In the genomic region with DNA sequence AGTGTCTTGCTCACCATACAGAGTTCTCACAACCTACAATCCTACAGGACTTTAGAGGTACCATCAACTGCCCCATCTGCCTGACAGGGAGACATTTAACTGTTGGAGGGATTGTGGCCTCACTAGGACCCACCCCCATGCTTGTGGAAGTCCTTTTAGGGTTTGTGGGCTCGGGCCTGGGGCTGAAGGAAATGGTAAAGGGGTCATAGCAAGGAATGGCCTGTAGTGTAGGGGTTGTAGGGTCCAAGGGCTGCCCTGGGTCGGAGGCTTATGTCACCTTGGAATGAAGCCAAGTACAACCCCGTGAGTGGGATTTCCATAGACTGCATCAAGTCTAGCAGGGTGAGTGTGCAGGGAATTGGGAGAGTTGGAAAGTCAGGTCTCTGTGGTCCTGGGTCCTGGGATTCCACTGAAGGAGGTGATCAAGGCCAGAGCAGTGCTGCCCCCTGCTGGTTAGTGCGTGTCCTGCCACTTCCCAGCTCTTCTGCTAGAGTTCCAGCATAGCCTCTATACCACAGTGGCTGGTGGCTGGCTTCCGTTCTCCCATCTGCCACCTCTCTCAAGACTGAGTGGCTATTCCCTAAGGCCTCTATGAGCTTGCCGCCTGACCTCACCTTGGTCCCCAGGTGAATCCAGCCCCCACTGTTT, we compare ENCODE assay signal across 10 mouse cellular contexts. TPM values are rescaled to one million over a fixed set of nuclear protein-coding genes. Genes with fewer than 3 reads are reported as not detected.
DNase-seq lines count a peak whose midpoint lies in the region; ATAC-seq lines count a peak whose summit lies in the region.
"Had no signal": no experiment of that assay in that cellular context is flagged by ENCODE, and none has a peak within 500 bp of the region (broad histone marks: within the 10 kb centered on the region; RNA-seq: fewer than 3 reads in every experiment).

No protein-coding gene starts in this region.

- H3K36me3 ChIP-seq in hindbrain, embryonic 11.5 days (ENCODE audit: control insufficient read depth, insufficient read depth, low read length) = no peaks in the 10 kb centered on the region
- H3K36me3 ChIP-seq in hindbrain, embryonic 13.5 days = peaks cover 18% of the 10 kb centered on the region
- peaks cover 67% of the 10 kb centered on the region for H3K36me3 ChIP-seq in heart, embryonic 10.5 days
- H3K36me3 ChIP-seq in neural tube, embryonic 11.5 days (ENCODE audit: control insufficient read depth, insufficient read depth, low read length) = no peaks in the 10 kb centered on the region

- 56% methylated on average over 6 of the region's 6 CpGs for WGBS in hindbrain, embryonic 11.5 days
- 49% methylated on average over 6 of the region's 6 CpGs for WGBS in hindbrain, embryonic 13.5 days
- 48% methylated on average over 6 of the region's 6 CpGs for WGBS in heart, embryonic 10.5 days
- WGBS in neural tube, embryonic 11.5 days = 50% methylated on average over 6 of the region's 6 CpGs

- H3K4me3 ChIP-seq in hindbrain, embryonic 11.5 days (ENCODE audit: low read depth, low read length) = no peak overlapping the region
- H3K4me3 ChIP-seq in hindbrain, embryonic 13.5 days = no peak overlapping the region
- no peak overlapping the region for H3K4me3 ChIP-seq in heart, embryonic 10.5 days
- no peak overlapping the region for H3K4me3 ChIP-seq in neural tube, embryonic 11.5 days (ENCODE audit: low read depth, low read length)
- H3K4me3 ChIP-seq: erythroblast, embryonic 14.5 days; megakaryocyte, embryonic 14.5 days had no signal

- ATAC-seq in hindbrain, embryonic 11.5 days (ENCODE audit: low FRiP score) = no peak
- ATAC-seq in hindbrain, embryonic 13.5 days (ENCODE audit: low FRiP score) = no peak
- no peak for ATAC-seq in neural tube, embryonic 11.5 days (ENCODE audit: insufficient read depth, low FRiP score, low TSS enrichment)

- no peaks in the 10 kb centered on the region for H3K9me3 ChIP-seq in hindbrain, embryonic 11.5 days (ENCODE audit: control insufficient read depth, low read length)
- no peaks in the 10 kb centered on the region for H3K9me3 ChIP-seq in hindbrain, embryonic 13.5 days
- H3K9me3 ChIP-seq in heart, embryonic 10.5 days = no peaks in the 10 kb centered on the region
- no peaks in the 10 kb centered on the region for H3K9me3 ChIP-seq in neural tube, embryonic 11.5 days (ENCODE audit: control insufficient read depth, low read length)
- H3K9me3 ChIP-seq: megakaryocyte, embryonic 14.5 days had no signal

- no peak overlapping the region for H3K9ac ChIP-seq in hindbrain, embryonic 11.5 days (ENCODE audit: low read depth, low read length)
- H3K9ac ChIP-seq in hindbrain, embryonic 13.5 days = no peak overlapping the region
- no peak overlapping the region for H3K9ac ChIP-seq in neural tube, embryonic 11.5 days (ENCODE audit: low read length)

- no peaks in the 10 kb centered on the region for H3K4me1 ChIP-seq in hindbrain, embryonic 11.5 days (replicated peaks; ENCODE audit: control insufficient read depth, insufficient read depth, low read length)
- 0 out of 2 replicates have a peak, but pooled peaks cover 6% of the 10 kb centered on the region for H3K4me1 ChIP-seq in hindbrain, embryonic 13.5 days (replicated peaks)
- H3K4me1 ChIP-seq in heart, embryonic 10.5 days = peaks cover 42% of the 10 kb centered on the region
- H3K4me1 ChIP-seq in neural tube, embryonic 11.5 days (ENCODE audit: control insufficient read depth, insufficient read depth, low read length) = no peaks in the 10 kb centered on the region
- H3K4me1 ChIP-seq: megakaryocyte, embryonic 14.5 days had no signal

- intact Hi-C loops in left cerebral cortex, postnatal 25 days (cut with DNase I) = no loop called here

- no peaks in the 10 kb centered on the region for H3K27me3 ChIP-seq in hindbrain, embryonic 11.5 days (ENCODE audit: control insufficient read depth, insufficient read depth, low read length)
- no peaks in the 10 kb centered on the region for H3K27me3 ChIP-seq in hindbrain, embryonic 13.5 days
- no peaks in the 10 kb centered on the region for H3K27me3 ChIP-seq in heart, embryonic 10.5 days (ENCODE audit: insufficient read depth, poor library complexity, severe bottlenecking)
- H3K27me3 ChIP-seq in neural tube, embryonic 11.5 days (ENCODE audit: control insufficient read depth, insufficient read depth, low read length) = no peaks in the 10 kb centered on the region

- no peak overlapping the region for H3K4me2 ChIP-seq in hindbrain, embryonic 11.5 days (replicated peaks; ENCODE audit: low read depth, low read length)
- no peak overlapping the region for H3K4me2 ChIP-seq in hindbrain, embryonic 13.5 days
- no peak overlapping the region for H3K4me2 ChIP-seq in neural tube, embryonic 11.5 days (ENCODE audit: low read depth)

- H3K27ac ChIP-seq in hindbrain, embryonic 11.5 days (ENCODE audit: low read depth, low read length) = no peak overlapping the region
- H3K27ac ChIP-seq in hindbrain, embryonic 13.5 days = no peak overlapping the region
- H3K27ac ChIP-seq in heart, embryonic 10.5 days = no peak overlapping the region
- no peak overlapping the region for H3K27ac ChIP-seq in neural tube, embryonic 11.5 days (ENCODE audit: low read depth, low read length)

- DNase-seq in hindbrain, embryonic 11.5 days (ENCODE audit: low spot score) = peak; percentile 84
- DNase-seq in ES-CJ7 (ENCODE audit: low read depth, low spot score) = peak; percentile 83
- DNase-seq in c-Kit-negative CD71-positive TER-119-positive erythroid progenitor cells, embryonic 14.5 days (ENCODE audit: low read depth, low spot score) = peak; percentile 29
- peak; percentile 88 for DNase-seq in heart, embryonic 10.5 days (ENCODE audit: low spot score)
- peak; percentile 20 to 30 for DNase-seq in left cerebral cortex, postnatal 25 days (ENCODE audit: low spot score in 2 of 2)
- DNase-seq in neural tube, embryonic 11.5 days (ENCODE audit: low spot score) = peak; percentile 78
- peak; percentile 63 for DNase-seq in urinary bladder, postnatal 25 days (ENCODE audit: low spot score)

RNA-seq across cellular contexts. Expression of a gene that starts 19.6 kb away (rescaled TPM):
- polyA plus RNA-seq in hindbrain, embryonic 11.5 days (2014; fragmentation: Nextera tagmentation; extraction: Ambion mirVana) = 2.3 and 2.9 TPM in 2 replicates
- polyA plus RNA-seq in hindbrain, embryonic 13.5 days (2015; fragmentation: Nextera tagmentation; extraction: Ambion mirVana) = 1.0 TPM in 2 replicates
- polyA plus RNA-seq in heart, embryonic 10.5 days (2016; fragmentation: Nextera tagmentation; extraction: Ambion mirVana) = 4.3 and 6.5 TPM in 2 replicates
- total RNA-seq in left cerebral cortex, postnatal 25 days (2021) = under 1 TPM in 1 of 2 experiments, not detected in 1; 0.23 TPM
- polyA plus RNA-seq in neural tube, embryonic 11.5 days (2014; fragmentation: Nextera tagmentation; extraction: Ambion mirVana) = 3.0 and 4.9 TPM in 2 replicates
- polyA plus RNA-seq: erythroblast, embryonic 14.5 days had no signal

RNA-seq across cellular contexts. Expression of a gene that starts 30.9 kb away (rescaled TPM):
- 12.1 and 13.9 TPM in 2 replicates for polyA plus RNA-seq in hindbrain, embryonic 11.5 days (2014; fragmentation: Nextera tagmentation; extraction: Ambion mirVana)
- polyA plus RNA-seq in hindbrain, embryonic 13.5 days (2015; fragmentation: Nextera tagmentation; extraction: Ambion mirVana) = 18.3 and 19.6 TPM in 2 replicates
- polyA plus RNA-seq in heart, embryonic 10.5 days (2016; fragmentation: Nextera tagmentation; extraction: Ambion mirVana) = 30.6 and 33.1 TPM in 2 replicates
- total RNA-seq in left cerebral cortex, postnatal 25 days (2021) = 10 to 100 TPM; 11.6 to 13.2 TPM
- 17.5 and 19.3 TPM in 2 replicates for polyA plus RNA-seq in neural tube, embryonic 11.5 days (2014; fragmentation: Nextera tagmentation; extraction: Ambion mirVana)

Comparison
In these comparisons a context has a peak if more than half of its experiments do, and no peak if none do; other contexts are left out.
1. DNase-seq: peak in every context shown above with its lines; median percentile 88 in heart, embryonic 10.5 days; 84 in hindbrain, embryonic 11.5 days; 83 in ES-CJ7; 78 in neural tube, embryonic 11.5 days; 63 in urinary bladder, postnatal 25 days; 29 in c-Kit-negative CD71-positive TER-119-positive erythroid progenitor cells, embryonic 14.5 days; 25 in left cerebral cortex, postnatal 25 days.